Mouse (Mus musculus) midbrain, embryonic 15.5 days (tissue): ENCODE results near the gene Pbx1. TPM values are rescaled to one million over a fixed set of nuclear protein-coding genes. Genes with fewer than 3 reads are reported as not detected.
A peak's percentile ranks its signal among the peaks of the same experiment; 100 is the strongest.

Source experiments
- ATAC-seq: fragments of 200-750 bp; cut with Nextera tagmentation; replicated peaks from 2 replicates; pipeline ENCODE4 v1.8.0; 2017; ENCODE audit warnings: moderate TSS enrichment
- H3K27ac ChIP-seq: fragments of 300-500 bp; sonication (generic); 2 replicates; pipeline ENCODE4 v1.5.1; 2015; ENCODE audit warnings: mild to moderate bottlenecking, inconsistent platforms
- H3K27me3 ChIP-seq: fragments of 300-500 bp; sonication (generic); replicated peaks from 2 replicates; pipeline ENCODE4 v1.6.1; 2015; ENCODE audit warnings: inconsistent platforms
- H3K36me3 ChIP-seq: fragments of 300-500 bp; sonication (generic); replicated peaks from 2 replicates; pipeline ENCODE4 v1.6.1; 2015; ENCODE audit warnings: inconsistent platforms
- H3K4me1 ChIP-seq: fragments of 300-500 bp; sonication (generic); 2 replicates; pipeline ENCODE4 v1.6.1; 2015; ENCODE audit warnings: inconsistent platforms
- H3K4me2 ChIP-seq: fragments of 300-500 bp; sonication (generic); 2 replicates; pipeline ENCODE4 v1.6.1; 2015; ENCODE audit warnings: inconsistent platforms, mild to moderate bottlenecking, moderate library complexity
- H3K4me3 ChIP-seq: fragments of 300-500 bp; sonication (generic); 2 replicates; pipeline ENCODE4 v1.5.1; 2015; ENCODE audit warnings: mild to moderate bottlenecking, inconsistent platforms
- H3K9ac ChIP-seq: fragments of 300-500 bp; sonication (generic); 2 replicates; pipeline ENCODE4 v1.6.1; 2015; ENCODE audit warnings: mild to moderate bottlenecking, inconsistent platforms
- H3K9me3 ChIP-seq: fragments of 300-500 bp; sonication (generic); 2 replicates; pipeline ENCODE4 v1.6.1; 2016; ENCODE audit warnings: inconsistent platforms
- WGBS: fragments of 180-500 bp; shearing (Covaris S2); methylation state at CpG from one replicate; pipeline ENCODE4 v1.1.7; 2015; ENCODE audit warnings: mixed read lengths; 5-methylcytosine and 5-hydroxymethylcytosine counted together
- polyA plus RNA-seq: library from polyadenylated mRNA; unstranded; fragments of >200 nt; fragmentation: Nextera tagmentation; extraction: Ambion mirVana; gene quantifications from 2 replicates; pipeline ENCODE4 v1.2.1, GENCODE M21; 2015

Pbx1 gene
- polyA plus RNA-seq, 1 experiment from 2014 or later, result 83.0 TPM

- H3K4me2 ChIP-seq, result no peak overlapping the region
- no peak overlapping the region for H3K4me3 ChIP-seq
- H3K9ac ChIP-seq, result no peak overlapping the region
- H3K27me3 ChIP-seq, result no peaks in the 10 kb centered on the region
- H3K36me3 ChIP-seq, result no peaks in the 10 kb centered on the region
- ATAC-seq, result no peak
- H3K4me1 ChIP-seq, result peaks cover 78% of the 10 kb centered on the region
- WGBS, result 94% methylated on average over 7 of the region's 7 CpGs
- H3K27ac ChIP-seq, result no peak overlapping the region
- H3K9me3 ChIP-seq, result no peaks in the 10 kb centered on the region
These were observed 209.3 kb downstream of the Pbx1 start for GRCm38 (mm10) chr1:168222794-168223193.

- peak overlapping the region; percentile 34 for H3K4me2 ChIP-seq
- no peaks in the 10 kb centered on the region for H3K36me3 ChIP-seq
- 0 out of 2 replicates have a peak, but pooled peaks have one; percentile 13 for ATAC-seq
- H3K27ac ChIP-seq, result peak overlapping the region; percentile 61
- H3K9me3 ChIP-seq, result no peaks in the 10 kb centered on the region
- peak overlapping the region; percentile 2; the same call in 1 of the 2 replicates for H3K4me3 ChIP-seq
- 43% methylated on average over 14 of the region's 14 CpGs for WGBS
- peaks cover 80% of the 10 kb centered on the region for H3K4me1 ChIP-seq
- H3K9ac ChIP-seq, result no peak overlapping the region
- H3K27me3 ChIP-seq, result no peaks in the 10 kb centered on the region
These were observed 211.0 kb downstream of the Pbx1 start for GRCm38 (mm10) chr1:168221071-168221521.

GRCm38 (mm10) chr1:168215896-168216747 is 215.9 kb downstream of the Pbx1 start:
- H3K27ac ChIP-seq, result peak overlapping the region; percentile 46
- H3K36me3 ChIP-seq, result no peaks in the 10 kb centered on the region
- H3K9ac ChIP-seq, result no peak overlapping the region
- no peaks in the 10 kb centered on the region for H3K9me3 ChIP-seq
- no peak for ATAC-seq
- H3K27me3 ChIP-seq, result no peaks in the 10 kb centered on the region; the same call in 1 of the 2 replicates
- H3K4me3 ChIP-seq, result no peak overlapping the region
- peaks cover 65% of the 10 kb centered on the region for H3K4me1 ChIP-seq
- WGBS, result 53% methylated on average over 17 of the region's 17 CpGs
- no peak overlapping the region for H3K4me2 ChIP-seq

- Histone ChIP-seq H3K9ac (no peak overlapping the region), H3K27me3 (no peaks in the 10 kb centered on the region; the same call in 1 of the 2 replicates), H3K27ac (0 out of 2 replicates have a peak overlapping the region, but pooled peaks have one; percentile 46), H3K4me3 (no peak overlapping the region), H3K9me3 (no peaks in the 10 kb centered on the region), H3K4me2 (no peak overlapping the region), H3K36me3 (no peaks in the 10 kb centered on the region), H3K4me1 (peaks cover 59% of the 10 kb centered on the region)
- 43% methylated on average over 6 of the region's 6 CpGs for WGBS
- no peak for ATAC-seq
These were observed 216.6 kb downstream of the Pbx1 start for GRCm38 (mm10) chr1:168215468-168215867.

GRCm38 (mm10) chr1:168214040-168214443 is 218.0 kb downstream of the Pbx1 start:
- peaks cover 4% of the 10 kb centered on the region; the same call in 1 of the 2 replicates for H3K36me3 ChIP-seq
- 2% methylated on average over 5 of the region's 5 CpGs for WGBS
- H3K4me3 ChIP-seq, result no peak overlapping the region
- peaks cover 46% of the 10 kb centered on the region for H3K4me1 ChIP-seq
- peak overlapping the region; percentile 1; the same call in 1 of the 2 replicates for H3K4me2 ChIP-seq
- H3K27ac ChIP-seq, result peak overlapping the region; percentile 57
- no peaks in the 10 kb centered on the region for H3K9me3 ChIP-seq
- ATAC-seq, result peak; percentile 86
- H3K9ac ChIP-seq, result no peak overlapping the region
- no peaks in the 10 kb centered on the region; the same call in 1 of the 2 replicates for H3K27me3 ChIP-seq

- Histone ChIP-seq H3K27me3 (no peaks in the 10 kb centered on the region; the same call in 1 of the 2 replicates), H3K4me1 (peaks cover 44% of the 10 kb centered on the region), H3K4me2 (peak overlapping the region; percentile 1; the same call in 1 of the 2 replicates), H3K36me3 (peaks cover 9% of the 10 kb centered on the region; the same call in 1 of the 2 replicates), H3K4me3 (no peak overlapping the region), H3K9me3 (no peaks in the 10 kb centered on the region), H3K9ac (no peak overlapping the region), H3K27ac (peak overlapping the region; percentile 57)
- ATAC-seq, result peak; percentile 33
- 18% methylated on average over 3 of the region's 3 CpGs for WGBS
These were observed 218.5 kb downstream of the Pbx1 start for GRCm38 (mm10) chr1:168213595-168213994.

- Histone ChIP-seq H3K27me3 (no peaks in the 10 kb centered on the region; the same call in 1 of the 2 replicates), H3K4me1 (peaks cover 21% of the 10 kb centered on the region)
- no peak for ATAC-seq
These were observed 221.7 kb downstream of the Pbx1 start for GRCm38 (mm10) chr1:168210401-168210800.

GRCm38 (mm10) chr1:168200570-168201156 is 231.4 kb downstream of the Pbx1 start:
- Histone ChIP-seq H3K27me3 (0 out of 2 replicates have a peak, but pooled peaks cover 3% of the 10 kb centered on the region), H3K36me3 (peaks cover 8% of the 10 kb centered on the region; the same call in 1 of the 2 replicates), H3K4me2 (no peak overlapping the region), H3K4me3 (no peak overlapping the region), H3K27ac (no peak overlapping the region), H3K9ac (no peak overlapping the region), H3K4me1 (peaks cover 3% of the 10 kb centered on the region; the same call in 1 of the 2 replicates), H3K9me3 (no peaks in the 10 kb centered on the region)
- 40% methylated on average over 13 of the region's 13 CpGs for WGBS
- ATAC-seq, result peak; percentile 65

More at GRCm38 (mm10) chr1:168210401-168210800, 221.7 kb downstream of the Pbx1 start:
- H3K9ac ChIP-seq, result no peak overlapping the region
- no peak overlapping the region for H3K4me2 ChIP-seq
- WGBS, result 97% methylated on average over 5 of the region's 5 CpGs
- no peak overlapping the region for H3K27ac ChIP-seq
- H3K36me3 ChIP-seq, result peaks cover 13% of the 10 kb centered on the region; the same call in 1 of the 2 replicates
- no peak overlapping the region for H3K4me3 ChIP-seq
- no peaks in the 10 kb centered on the region for H3K9me3 ChIP-seq

- Histone ChIP-seq H3K27ac (no peak overlapping the region), H3K4me1 (peaks cover 6% of the 10 kb centered on the region; the same call in 1 of the 2 replicates), H3K4me3 (no peak overlapping the region), H3K9me3 (no peaks in the 10 kb centered on the region), H3K27me3 (0 out of 2 replicates have a peak, but pooled peaks cover 2% of the 10 kb centered on the region), H3K4me2 (no peak overlapping the region), H3K36me3 (peaks cover 13% of the 10 kb centered on the region; the same call in 1 of the 2 replicates), H3K9ac (no peak overlapping the region)
- 82% methylated on average over 5 of the region's 5 CpGs for WGBS
- no peak for ATAC-seq
These were observed 233.8 kb downstream of the Pbx1 start for GRCm38 (mm10) chr1:168198276-168198675.

- 90% methylated on average over 3 of the region's 3 CpGs for WGBS
- no peak overlapping the region for H3K4me3 ChIP-seq
- ATAC-seq, result no peak
These were observed 234.2 kb downstream of the Pbx1 start for GRCm38 (mm10) chr1:168197908-168198258.

GRCm38 (mm10) chr1:168197195-168197907 is 234.7 kb downstream of the Pbx1 start:
- H3K36me3 ChIP-seq, result peaks cover 6% of the 10 kb centered on the region; the same call in 1 of the 2 replicates
- no peak overlapping the region for H3K27ac ChIP-seq
- H3K27me3 ChIP-seq, result no peaks in the 10 kb centered on the region
- ATAC-seq, result no peak
- H3K9me3 ChIP-seq, result no peaks in the 10 kb centered on the region
- no peak overlapping the region for H3K9ac ChIP-seq
- peaks cover 6% of the 10 kb centered on the region; the same call in 1 of the 2 replicates for H3K4me1 ChIP-seq
- no peak overlapping the region for H3K4me3 ChIP-seq
- H3K4me2 ChIP-seq, result no peak overlapping the region
- 79% methylated on average over 6 of the region's 6 CpGs for whole genome bisulfite sequencing

More at GRCm38 (mm10) chr1:168197908-168198258, 234.2 kb downstream of the Pbx1 start:
- Histone ChIP-seq H3K27me3 (no peaks in the 10 kb centered on the region), H3K4me1 (peaks cover 6% of the 10 kb centered on the region; the same call in 1 of the 2 replicates), H3K27ac (no peak overlapping the region), H3K9me3 (no peaks in the 10 kb centered on the region), H3K36me3 (peaks cover 9% of the 10 kb centered on the region; the same call in 1 of the 2 replicates), H3K9ac (no peak overlapping the region), H3K4me2 (no peak overlapping the region)
